Mouse (Mus musculus): ENCODE data around the gene Lenep.
A peak's percentile ranks its signal among the peaks of the same experiment; 100 is the strongest.

Gene Lenep

GRCm38 (mm10) chr3:89420421-89420820 is 17.8 kb upstream of the Lenep start:
- no peak for DNase-seq (ENCODE audit: low read depth in 1 of 2, low spot score in 2 of 2)

GRCm38 (mm10) chr3:89419981-89420380 is 17.4 kb upstream of the Lenep start:
- DNase-seq (ENCODE audit: low read depth in 1 of 2, low spot score in 2 of 2), result no peak

- DNase-seq (ENCODE audit: low read depth in 1 of 2, low spot score in 2 of 2), result no peak
Observed at GRCm38 (mm10) chr3:89419571-89419970, 17.0 kb upstream of the Lenep start.

- no peak for DNase-seq (ENCODE audit: low read depth in 1 of 2, low spot score in 2 of 2)
Observed at GRCm38 (mm10) chr3:89418861-89419250, 16.3 kb upstream of the Lenep start.

- peak; percentile 89 to 91 for DNase-seq (ENCODE audit: low read depth in 1 of 2, low spot score in 2 of 2)
Observed at GRCm38 (mm10) chr3:89418170-89418860, 15.7 kb upstream of the Lenep start, which contains the start of the genes Cks1b and Shc1. Gene Cks1b (minus strand): TSS chr3:89418383. Gene Shc1 (plus strand): TSS chr3:89418443.

- DNase-seq (ENCODE audit: low read depth in 1 of 2, low spot score in 2 of 2), result no peak
Observed at GRCm38 (mm10) chr3:89417840-89418169, 15.2 kb upstream of the Lenep start.

- DNase-seq (ENCODE audit: low read depth in 1 of 2, low spot score in 2 of 2), result no peak
Observed at GRCm38 (mm10) chr3:89417131-89417530, 14.5 kb upstream of the Lenep start.

GRCm38 (mm10) chr3:89416158-89416557 is 13.6 kb upstream of the Lenep start:
- DNase-seq (ENCODE audit: low read depth in 1 of 2, low spot score in 2 of 2), result no peak

GRCm38 (mm10) chr3:89411490-89412393 is 9.1 kb upstream of the Lenep start, which contains the start of gene Flad1:
Gene Flad1 (minus strand): TSS chr3:89411870.
- DNase-seq (ENCODE audit: low read depth in 1 of 2, low spot score in 2 of 2), result peak; percentile 93 to 96

- DNase-seq (ENCODE audit: low read depth in 1 of 2, low spot score in 2 of 2), result no peak
Observed at GRCm38 (mm10) chr3:89410864-89411263, 8.3 kb upstream of the Lenep start.

GRCm38 (mm10) chr3:89409701-89410100 is 7.1 kb upstream of the Lenep start:
- no peak for DNase-seq (ENCODE audit: low read depth in 1 of 2, low spot score in 2 of 2)

- no peak for DNase-seq (ENCODE audit: low read depth in 1 of 2, low spot score in 2 of 2)
Observed at GRCm38 (mm10) chr3:89408448-89408847, 5.9 kb upstream of the Lenep start.

GRCm38 (mm10) chr3:89406887-89407286 is 4.3 kb upstream of the Lenep start:
- no peak for DNase-seq (ENCODE audit: low read depth in 1 of 2, low spot score in 2 of 2)

- no peak for DNase-seq (ENCODE audit: low read depth in 1 of 2, low spot score in 2 of 2)
Observed at GRCm38 (mm10) chr3:89401329-89401728, 1.3 kb downstream of the Lenep start.

GRCm38 (mm10) chr3:89396654-89397005 is 6.0 kb downstream of the Lenep start:
- no peak for DNase-seq (ENCODE audit: low read depth in 1 of 2, low spot score in 2 of 2)

- no peak for DNase-seq (ENCODE audit: low read depth in 1 of 2, low spot score in 2 of 2)
Observed at GRCm38 (mm10) chr3:89395806-89396653, 6.6 kb downstream of the Lenep start.

- DNase-seq (ENCODE audit: low read depth in 1 of 2, low spot score in 2 of 2), result no peak
Observed at GRCm38 (mm10) chr3:89395419-89395805, 7.2 kb downstream of the Lenep start.

GRCm38 (mm10) chr3:89394894-89395256 is 7.7 kb downstream of the Lenep start:
- peak; percentile 29 to 61 for DNase-seq (ENCODE audit: low read depth in 1 of 2, low spot score in 2 of 2)

GRCm38 (mm10) chr3:89394006-89394893 is 8.3 kb downstream of the Lenep start, which contains the start of gene Zbtb7b:
Gene Zbtb7b (minus strand): TSS chr3:89394776.
- DNase-seq (ENCODE audit: low read depth in 1 of 2, low spot score in 2 of 2), result peak; percentile 35 to 74

GRCm38 (mm10) chr3:89393605-89394004 is 9.0 kb downstream of the Lenep start:
- peak; percentile 96 to 97 for DNase-seq (ENCODE audit: low read depth in 1 of 2, low spot score in 2 of 2)
